Mouse (Mus musculus) intestine, postnatal 0 days (tissue): ENCODE results near the gene Mid1. TPM values are rescaled to one million over a fixed set of nuclear protein-coding genes. Genes with fewer than 3 reads are reported as not detected.

Experiments
- ATAC-seq: fragments of 200-750 bp; cut with Nextera tagmentation; 2 replicates; pipeline ENCODE4 v1.8.0; 2017; ENCODE audit warnings: mild to moderate bottlenecking, moderate TSS enrichment, moderate library complexity
- H3K27ac ChIP-seq: fragments of 300-500 bp; sonication (generic); 2 replicates; pipeline ENCODE4 v1.5.1; 2014; ENCODE audit warnings: mild to moderate bottlenecking, low read depth, low read length, moderate library complexity
- H3K27me3 ChIP-seq: fragments of 300-500 bp; sonication (generic); replicated peaks from 2 replicates; pipeline ENCODE4 v1.6.1; 2014; ENCODE audit warnings: low read length, mixed read lengths; ENCODE audit not compliant: control insufficient read depth, insufficient read depth
- H3K36me3 ChIP-seq: fragments of 300-500 bp; sonication (generic); 2 replicates; pipeline ENCODE4 v1.6.1; 2014; ENCODE audit warnings: mild to moderate bottlenecking, moderate library complexity; ENCODE audit not compliant: control insufficient read depth, insufficient read depth
- H3K4me1 ChIP-seq: fragments of 300-500 bp; sonication (generic); replicated peaks from 2 replicates; pipeline ENCODE4 v1.6.1; 2014; ENCODE audit warnings: antibody characterized with exemption, low read length, mixed read lengths; ENCODE audit not compliant: control insufficient read depth, insufficient read depth
- H3K4me2 ChIP-seq: fragments of 300-500 bp; sonication (generic); replicated peaks from 2 replicates; pipeline ENCODE4 v1.6.1; 2014; ENCODE audit warnings: low read depth, mild to moderate bottlenecking, moderate library complexity
- H3K4me3 ChIP-seq: fragments of 300-500 bp; sonication (generic); 2 replicates; pipeline ENCODE4 v1.5.1; 2014; ENCODE audit warnings: low read depth, low read length
- H3K9ac ChIP-seq: fragments of 300-500 bp; sonication (generic); 2 replicates; pipeline ENCODE4 v1.6.1; 2014; ENCODE audit warnings: mild to moderate bottlenecking, low read depth, low read length
- H3K9me3 ChIP-seq: fragments of 300-500 bp; sonication (generic); 2 replicates; pipeline ENCODE4 v1.6.1; 2016; ENCODE audit warnings: mixed run types; ENCODE audit not compliant: control insufficient read depth
- CTCF ChIP-seq: sonication (generic); IDR thresholded peaks from 2 replicates; pipeline ENCODE4 v1.5.1; 2016; ENCODE audit warnings: low read depth, mild to moderate bottlenecking, control low read depth, antibody characterized with exemption, moderate library complexity
- WGBS: fragments of 180-500 bp; shearing (Covaris S2); extraction: QIAGEN DNeasy Blood & Tissue Kit; methylation state at CpG from one replicate; pipeline ENCODE4 v1.1.7; 2014; 5-methylcytosine and 5-hydroxymethylcytosine counted together
- polyA plus RNA-seq: library from polyadenylated mRNA; unstranded; fragments of >200 nt; fragmentation: Nextera tagmentation; extraction: Ambion mirVana; gene quantifications from 2 replicates; pipeline ENCODE4 v1.2.1, GENCODE M21; 2015

Mid1 gene
- polyA plus RNA-seq, 1 experiment from 2014 or later, result 1.7 TPM

GRCm38 (mm10) chrX:169925600-169925999 lies 240.6 kb downstream of the Mid1 start:
- no peaks in the 10 kb centered on the region; the same call in 1 of the 2 replicates for H3K4me1 ChIP-seq
- no peaks in the 10 kb centered on the region for H3K27me3 ChIP-seq
- no peaks in the 10 kb centered on the region for H3K9me3 ChIP-seq
- no peak for TF ChIP-seq CTCF
- no peak overlapping the region for H3K9ac ChIP-seq
- H3K4me3 ChIP-seq, result no peak overlapping the region
- ATAC-seq, result no peak
- WGBS, result 62% methylated on average over 7 of the region's 7 CpGs
- H3K36me3 ChIP-seq, result no peaks in the 10 kb centered on the region
- H3K27ac ChIP-seq, result no peak overlapping the region
- H3K4me2 ChIP-seq, result no peak overlapping the region

GRCm38 (mm10) chrX:169927110-169927817 lies 242.3 kb downstream of the Mid1 start:
- 88% methylated on average over 28 of the region's 28 CpGs for WGBS
- Histone ChIP-seq H3K9me3 (no peaks in the 10 kb centered on the region), H3K27me3 (no peaks in the 10 kb centered on the region), H3K9ac (no peak overlapping the region), H3K4me3 (no peak overlapping the region), H3K4me1 (no peaks in the 10 kb centered on the region), H3K36me3 (no peaks in the 10 kb centered on the region), H3K27ac (no peak overlapping the region), H3K4me2 (no peak overlapping the region)
- ATAC-seq, result no peak
- TF ChIP-seq CTCF, result no peak

- Histone ChIP-seq H3K27ac (no peak overlapping the region), H3K27me3 (no peaks in the 10 kb centered on the region), H3K4me2 (no peak overlapping the region), H3K9me3 (no peaks in the 10 kb centered on the region), H3K9ac (no peak overlapping the region), H3K4me1 (no peaks in the 10 kb centered on the region), H3K36me3 (no peaks in the 10 kb centered on the region), H3K4me3 (no peak overlapping the region)
- ATAC-seq, result no peak
- no peak for TF ChIP-seq CTCF
- 67% methylated on average over 2 of the region's 2 CpGs for WGBS
Observed at GRCm38 (mm10) chrX:169930868-169931267, 245.9 kb downstream of the Mid1 start.

- no peak overlapping the region for H3K4me3 ChIP-seq
- no peaks in the 10 kb centered on the region for H3K9me3 ChIP-seq
- ATAC-seq, result peak; percentile 43; the same call in 1 of the 2 replicates
- 36% methylated on average over 3 of the region's 3 CpGs for WGBS
- no peak for TF ChIP-seq CTCF
- no peak overlapping the region; the same call in 1 of the 2 replicates for H3K27ac ChIP-seq
- no peaks in the 10 kb centered on the region for H3K27me3 ChIP-seq
- no peak overlapping the region for H3K4me2 ChIP-seq
- no peak overlapping the region for H3K9ac ChIP-seq
- H3K4me1 ChIP-seq, result no peaks in the 10 kb centered on the region
- no peaks in the 10 kb centered on the region for H3K36me3 ChIP-seq
Observed at GRCm38 (mm10) chrX:169933228-169933627, 248.2 kb downstream of the Mid1 start.

GRCm38 (mm10) chrX:169937119-169937719 lies 252.2 kb downstream of the Mid1 start:
- peak; percentile 73 for ATAC-seq
- 0 out of 2 replicates have a peak overlapping the region, but pooled peaks have one; percentile 15 for H3K27ac ChIP-seq
- 25% methylated on average over 5 of the region's 5 CpGs for WGBS

GRCm38 (mm10) chrX:169940531-169940930 lies 255.5 kb downstream of the Mid1 start:
- H3K4me3 ChIP-seq, result no peak overlapping the region
- TF ChIP-seq CTCF, result no peak
- no peak overlapping the region for H3K27ac ChIP-seq
- no peak overlapping the region for H3K4me2 ChIP-seq
- H3K9ac ChIP-seq, result no peak overlapping the region
- ATAC-seq, result no peak
- H3K36me3 ChIP-seq, result no peaks in the 10 kb centered on the region
- no peaks in the 10 kb centered on the region for H3K9me3 ChIP-seq
- WGBS, result 83% methylated on average over 4 of the region's 4 CpGs
- H3K27me3 ChIP-seq, result no peaks in the 10 kb centered on the region
- no peaks in the 10 kb centered on the region for H3K4me1 ChIP-seq

More at GRCm38 (mm10) chrX:169937119-169937719, 252.2 kb downstream of the Mid1 start:
- Histone ChIP-seq H3K9ac (no peak overlapping the region), H3K4me2 (no peak overlapping the region), H3K4me1 (no peaks in the 10 kb centered on the region), H3K9me3 (no peaks in the 10 kb centered on the region), H3K4me3 (no peak overlapping the region), H3K27me3 (no peaks in the 10 kb centered on the region), H3K36me3 (no peaks in the 10 kb centered on the region)
- no peak for TF ChIP-seq CTCF
